Mouse (Mus musculus) myocyte (in vitro differentiated cells): ENCODE measurements around the gene Hmgb4. TPM values are rescaled to one million over a fixed set of nuclear protein-coding genes. Genes with fewer than 3 reads are reported as not detected.

Experiments
- H3K27me3 ChIP-seq: one replicate; pipeline ENCODE4 v1.6.1; 2011; ENCODE audit not compliant: control insufficient read depth, insufficient read depth, insufficient read length
- H3K36me3 ChIP-seq: one replicate; pipeline ENCODE4 v1.6.1; 2011; ENCODE audit not compliant: control insufficient read depth, insufficient read depth
- H3K4me2 ChIP-seq: one replicate; pipeline ENCODE4 v1.6.1; 2011; ENCODE audit warnings: low read depth, control low read depth
- H3K4me3 ChIP-seq: one replicate; pipeline ENCODE4 v1.5.1; 2011; ENCODE audit warnings: mild to moderate bottlenecking, control low read depth, moderate library complexity
- H3K79me2 ChIP-seq: one replicate; pipeline ENCODE4 v1.6.1; 2011; ENCODE audit not compliant: control insufficient read depth, insufficient read depth
- H3ac ChIP-seq: one replicate; pipeline ENCODE4 v1.6.1; 2011; ENCODE audit not compliant: control insufficient read depth, insufficient read length
- CEBPB ChIP-seq: IDR thresholded peaks from 2 replicates; pipeline ENCODE4 v1.6.1; 2011; ENCODE audit warnings: mild to moderate bottlenecking, moderate library complexity; ENCODE audit not compliant: poor library complexity, insufficient read depth, severe bottlenecking
- E2F4 ChIP-seq: IDR thresholded peaks from one replicate; pipeline ENCODE4 v1.6.1; 2011; ENCODE audit warnings: mild to moderate bottlenecking, control low read depth, moderate library complexity; ENCODE audit not compliant: insufficient read depth
- MYOD1 ChIP-seq, 3 experiments: IDR thresholded peaks; one replicate each; pipeline ENCODE4 v1.6.1; 2011; ENCODE audit warnings: control low read depth in 2 of 3, low read depth in 2 of 3, mild to moderate bottlenecking in 2 of 3, moderate library complexity in 1 of 3; ENCODE audit not compliant: insufficient read length in 2 of 3, control insufficient read depth in 1 of 3
- MYOG ChIP-seq, 3 experiments: IDR thresholded peaks; one replicate each; pipeline ENCODE4 v1.6.1; 2011; ENCODE audit warnings: control low read depth in 2 of 3, low read depth in 2 of 3, mild to moderate bottlenecking in 2 of 3; ENCODE audit not compliant: insufficient read length in 2 of 3, control insufficient read depth in 1 of 3, insufficient read depth in 1 of 3
- POLR2A ChIP-seq: IDR thresholded peaks from one replicate; pipeline ENCODE4 v1.6.1; 2011; ENCODE audit warnings: low read depth, mild to moderate bottlenecking, control low read depth, moderate library complexity; ENCODE audit not compliant: insufficient read length
- POLR2AphosphoS2 ChIP-seq: IDR thresholded peaks from one replicate; pipeline ENCODE4 v1.6.1; 2011; ENCODE audit warnings: low read depth, control low read depth; ENCODE audit not compliant: insufficient read length
- REST ChIP-seq: IDR thresholded peaks from one replicate; pipeline ENCODE4 v1.6.1; 2011; ENCODE audit warnings: mild to moderate bottlenecking, control low read depth, moderate library complexity; ENCODE audit not compliant: insufficient read depth, insufficient read length
- SRF ChIP-seq: IDR thresholded peaks from one replicate; pipeline ENCODE4 v1.6.1; 2011; ENCODE audit warnings: low read depth; ENCODE audit not compliant: control insufficient read depth, insufficient read length
- TCF12 ChIP-seq: IDR thresholded peaks from one replicate; pipeline ENCODE4 v1.6.1; 2011; ENCODE audit warnings: mild to moderate bottlenecking, control low read depth; ENCODE audit not compliant: poor library complexity, insufficient read depth, severe bottlenecking
- TCF3 ChIP-seq: IDR thresholded peaks from one replicate; pipeline ENCODE4 v1.6.1; 2011; ENCODE audit warnings: low read depth, control low read depth; ENCODE audit not compliant: insufficient read length
- USF1 ChIP-seq: IDR thresholded peaks from one replicate; pipeline ENCODE4 v1.6.1; 2011; ENCODE audit warnings: low read depth, mild to moderate bottlenecking, control low read depth, moderate library complexity
- polyA plus RNA-seq: library from polyadenylated mRNA; unstranded; fragments of >200 nt; fragmentation: generic; extraction: Trizol; gene quantifications from one replicate; pipeline ENCODE4 v1.2.1, GENCODE M21; 2012; ENCODE audit warnings: missing spikeins

Hmgb4 gene
- polyA plus RNA-seq, 1 experiment: not detected

DNA sequence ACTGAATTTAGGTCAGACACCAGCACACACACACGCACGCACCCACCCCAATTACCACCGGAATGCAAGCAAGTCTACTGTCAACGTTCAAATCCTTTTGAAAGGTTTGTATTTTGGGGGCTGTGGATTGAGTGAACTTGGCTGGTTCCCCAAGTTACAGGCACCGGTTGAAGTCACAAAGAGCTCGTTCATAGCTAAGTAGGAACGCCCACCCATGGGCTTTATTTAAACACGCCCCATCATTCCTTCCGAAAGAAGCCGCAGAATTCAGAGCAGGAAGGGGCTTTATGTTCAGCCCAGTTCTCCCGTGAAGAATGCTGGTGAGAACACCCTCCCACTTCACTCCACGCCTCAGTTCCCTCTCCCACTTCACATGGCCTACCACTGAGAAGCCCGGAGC lies 27.3 kb downstream of the Hmgb4 start:
- no peak overlapping the region for H3ac ChIP-seq

GRCm38 (mm10) chr4:128227377-128228316 lies 33.1 kb downstream of the Hmgb4 start:
- Histone ChIP-seq H3K79me2 (no peaks in the 10 kb centered on the region), H3K4me2 (no peak overlapping the region), H3ac (no peak overlapping the region), H3K27me3 (no peaks in the 10 kb centered on the region), H3K4me3 (no peak overlapping the region), H3K36me3 (no peaks in the 10 kb centered on the region)
- TF ChIP-seq SRF: no peak
- no peak for TF ChIP-seq POLR2A
- TF ChIP-seq POLR2AphosphoS2: no peak
- no peak for TF ChIP-seq E2F4
- TF ChIP-seq CEBPB: no peak
- TF ChIP-seq TCF3: no peak
- no peak for TF ChIP-seq REST
- no peak for TF ChIP-seq MYOD1 (IDR thresholded peaks at IDR 0.05; ENCODE audit: control insufficient read depth in 1 of 3, insufficient read length in 2 of 3, low read depth in 2 of 3)

More for the DNA sequence above, 27.3 kb downstream of the Hmgb4 start:
- no peaks in the 10 kb centered on the region for H3K36me3 ChIP-seq
- no peak overlapping the region for H3K4me2 ChIP-seq
- no peaks in the 10 kb centered on the region for H3K79me2 ChIP-seq
- TF ChIP-seq TCF12 (no peak), REST (no peak), MYOG (IDR thresholded peaks at IDR 0.05; ENCODE audit: control insufficient read depth in 1 of 3, insufficient read depth in 1 of 3, insufficient read length in 2 of 3, low read depth in 2 of 3) (no peak), CEBPB (no peak), POLR2A (no peak), SRF (no peak), TCF3 (no peak), E2F4 (no peak), MYOD1 (IDR thresholded peaks at IDR 0.05; ENCODE audit: control insufficient read depth in 1 of 3, insufficient read length in 2 of 3, low read depth in 2 of 3) (no peak), POLR2AphosphoS2 (no peak)
- H3K27me3 ChIP-seq: no peaks in the 10 kb centered on the region
- H3K4me3 ChIP-seq: no peak overlapping the region

- Histone ChIP-seq H3K79me2 (no peaks in the 10 kb centered on the region), H3K27me3 (no peaks in the 10 kb centered on the region), H3K4me3 (no peak overlapping the region), H3K36me3 (no peaks in the 10 kb centered on the region), H3ac (no peak overlapping the region), H3K4me2 (no peak overlapping the region)
- TF ChIP-seq MYOG (IDR thresholded peaks at IDR 0.05; ENCODE audit: control insufficient read depth in 1 of 3, insufficient read depth in 1 of 3, insufficient read length in 2 of 3, low read depth in 2 of 3) (no peak), TCF3 (no peak), CEBPB (no peak), POLR2AphosphoS2 (no peak), REST (no peak), E2F4 (no peak), USF1 (no peak)
These were observed 36.3 kb downstream of the Hmgb4 start for GRCm38 (mm10) chr4:128224453-128224852.

DNA sequence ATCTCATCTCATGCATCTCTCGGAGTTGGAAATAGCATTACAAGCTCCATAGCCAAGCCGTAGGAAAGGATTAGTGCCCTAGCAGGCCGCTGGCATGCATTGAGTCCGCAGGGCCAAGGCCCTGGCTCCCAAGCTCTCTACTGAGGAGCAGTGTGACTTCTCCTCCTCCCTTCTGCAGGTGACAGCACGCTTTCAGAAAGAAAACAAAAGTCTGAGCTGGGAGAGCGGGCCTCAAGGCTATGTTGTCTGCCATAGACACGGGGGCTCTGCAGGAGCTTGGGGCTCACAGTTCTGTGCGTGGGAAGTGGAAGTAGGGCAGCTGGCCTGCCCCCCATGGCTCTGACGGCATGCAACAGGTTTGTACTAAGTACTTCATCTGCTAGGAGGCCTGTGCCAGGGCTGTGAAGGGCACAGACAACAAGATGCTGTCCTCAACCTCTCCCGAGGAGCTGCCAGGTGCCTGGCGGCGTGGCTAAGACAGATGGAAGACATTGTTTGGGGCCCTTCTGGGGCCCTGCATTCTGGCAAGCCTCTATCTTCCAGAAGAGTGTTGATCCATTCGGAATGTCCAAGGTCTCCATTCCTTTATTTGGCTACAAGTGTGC lies 42.7 kb downstream of the Hmgb4 start:
- Histone ChIP-seq H3K4me2 (no peak overlapping the region), H3K79me2 (no peaks in the 10 kb centered on the region), H3ac (no peak overlapping the region), H3K36me3 (no peaks in the 10 kb centered on the region), H3K27me3 (no peaks in the 10 kb centered on the region), H3K4me3 (no peak overlapping the region)
- TF ChIP-seq E2F4 (no peak), TCF3 (no peak), SRF (no peak), CEBPB (no peak), POLR2A (no peak), REST (no peak), MYOG (IDR thresholded peaks at IDR 0.05; ENCODE audit: control insufficient read depth in 1 of 3, insufficient read depth in 1 of 3, insufficient read length in 2 of 3, low read depth in 2 of 3) (no peak)
